Mouse (Mus musculus): ENCODE results near the gene Tmcc2.
A peak's percentile ranks its signal among the peaks of the same experiment; 100 is the strongest.

The Tmcc2 gene

DNA sequence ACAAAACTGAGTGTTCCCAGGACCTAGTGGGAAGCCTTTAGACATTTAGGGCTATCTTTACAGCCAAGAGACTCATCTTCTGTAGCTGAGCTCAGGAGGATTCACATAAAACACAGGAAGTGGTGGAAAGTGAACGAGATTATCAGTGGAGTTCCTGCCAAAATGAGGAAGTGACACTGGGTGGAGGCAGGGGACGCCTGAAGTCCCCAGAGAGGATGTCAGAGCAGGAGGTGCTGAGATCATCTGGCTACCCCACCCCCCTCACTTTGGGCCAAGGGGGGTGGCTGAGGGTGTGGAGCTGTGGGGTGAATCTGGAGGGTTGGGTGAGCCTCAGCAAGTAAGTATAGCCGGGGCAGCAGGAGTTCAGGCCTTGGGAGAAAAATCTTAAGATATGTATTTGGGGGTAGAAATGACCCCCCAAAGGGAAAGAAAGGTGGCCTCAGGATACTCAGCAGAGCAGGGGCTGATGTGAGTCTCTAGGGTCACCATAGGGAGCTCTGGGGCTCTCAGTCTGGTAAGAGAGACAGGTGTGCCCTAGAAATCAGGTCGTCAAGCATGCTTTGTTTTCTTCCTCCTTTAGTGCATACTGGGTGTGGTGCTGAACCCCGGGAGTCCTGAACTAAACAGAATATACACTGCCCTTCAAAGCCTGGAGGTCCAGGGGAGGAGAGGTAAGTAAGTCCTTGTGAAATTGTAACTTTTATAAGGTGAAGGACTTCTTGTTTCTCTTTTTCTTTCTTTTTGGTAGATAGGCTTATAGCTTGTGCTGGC, 49.2 kb downstream of the Tmcc2 start:
- DNase-seq (ENCODE audit: low read depth) = peak; percentile 92

DNA sequence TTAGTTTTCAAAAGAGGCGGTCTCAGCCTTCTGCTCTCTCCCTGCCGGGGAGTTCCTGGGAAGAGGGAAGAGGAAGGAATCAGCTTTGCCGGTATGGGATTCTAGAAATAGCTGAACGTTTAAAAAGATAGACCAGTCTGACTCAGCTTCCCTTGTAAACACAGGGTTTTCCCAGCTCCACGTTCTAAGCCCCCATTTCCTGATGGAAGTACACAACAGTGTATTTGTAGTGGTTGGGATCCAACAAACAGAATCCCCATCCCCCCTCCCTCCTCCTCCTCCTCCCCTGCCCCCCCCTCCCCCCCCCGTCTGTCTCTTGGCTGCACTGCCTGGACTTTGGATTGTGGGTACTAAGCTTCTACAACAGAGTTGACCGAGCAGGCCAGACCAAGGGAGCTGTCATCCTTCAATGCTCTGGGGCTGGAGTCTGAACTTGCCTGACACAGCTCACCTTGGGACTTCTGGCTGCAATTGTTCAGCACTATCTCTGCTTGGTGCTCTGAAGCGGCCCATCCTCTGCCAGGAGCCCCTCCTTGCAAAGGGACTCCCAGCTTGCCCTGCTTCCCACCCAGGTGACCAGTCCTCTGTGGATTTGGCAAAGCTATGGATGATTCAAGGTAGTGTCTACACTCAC, 52.9 kb downstream of the Tmcc2 start:
- no peak for DNase-seq (ENCODE audit: low read depth)

DNA sequence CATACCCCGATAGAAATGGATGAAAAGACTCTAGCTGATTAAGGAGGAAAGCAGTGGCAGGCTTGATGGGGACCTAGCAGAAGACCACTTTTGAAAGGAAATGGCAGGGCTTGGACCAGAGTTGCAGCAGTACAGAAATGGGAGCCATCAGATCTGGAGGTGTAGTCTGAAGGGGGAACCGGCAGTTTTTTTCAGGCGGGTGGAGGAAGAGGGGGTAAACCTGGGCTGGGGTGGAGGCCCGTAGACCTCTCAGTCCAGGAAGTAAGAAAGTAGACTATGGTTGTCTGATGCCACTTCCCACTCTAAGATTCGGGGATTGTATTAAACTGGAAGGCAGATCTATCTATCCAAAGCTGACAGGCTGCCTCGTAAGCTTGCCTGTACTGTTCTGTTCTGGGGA, 54.2 kb downstream of the Tmcc2 start:
- DNase-seq (ENCODE audit: low read depth) = no peak

GRCm38 (mm10) chr1:132335378-132335965, 55.6 kb downstream of the Tmcc2 start:
- no peak for DNase-seq (ENCODE audit: low read depth)

DNA sequence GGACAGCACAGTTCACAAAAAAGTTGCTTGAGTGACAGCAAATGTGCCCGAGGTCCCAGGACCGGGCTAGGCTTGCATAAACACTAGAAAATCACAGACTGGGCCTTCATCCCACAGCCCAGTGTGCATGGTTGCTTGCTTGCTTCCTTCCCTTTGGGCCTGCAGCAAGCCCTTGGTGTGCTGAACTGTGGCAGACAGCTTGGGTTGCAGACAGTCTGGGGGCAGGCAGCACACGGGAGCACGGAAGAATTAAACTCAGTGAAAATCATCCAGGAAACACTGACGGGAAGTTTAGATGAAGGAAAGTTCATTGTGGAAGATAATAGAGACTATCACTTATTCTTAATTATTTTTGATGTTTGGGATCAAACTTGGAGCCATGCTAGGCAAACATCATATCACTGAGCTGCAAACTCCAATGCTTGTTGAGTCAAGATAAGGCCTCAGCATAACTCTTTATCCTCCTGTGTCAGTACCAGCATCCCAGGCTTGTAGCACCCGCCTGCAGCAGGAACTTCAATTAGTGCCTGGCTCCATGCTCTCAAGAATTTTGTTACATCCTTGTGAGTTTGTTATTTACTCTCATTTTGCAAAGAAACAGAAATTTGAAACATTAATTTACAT, 56.8 kb downstream of the Tmcc2 start:
- DNase-seq (ENCODE audit: low read depth) = no peak

DNA sequence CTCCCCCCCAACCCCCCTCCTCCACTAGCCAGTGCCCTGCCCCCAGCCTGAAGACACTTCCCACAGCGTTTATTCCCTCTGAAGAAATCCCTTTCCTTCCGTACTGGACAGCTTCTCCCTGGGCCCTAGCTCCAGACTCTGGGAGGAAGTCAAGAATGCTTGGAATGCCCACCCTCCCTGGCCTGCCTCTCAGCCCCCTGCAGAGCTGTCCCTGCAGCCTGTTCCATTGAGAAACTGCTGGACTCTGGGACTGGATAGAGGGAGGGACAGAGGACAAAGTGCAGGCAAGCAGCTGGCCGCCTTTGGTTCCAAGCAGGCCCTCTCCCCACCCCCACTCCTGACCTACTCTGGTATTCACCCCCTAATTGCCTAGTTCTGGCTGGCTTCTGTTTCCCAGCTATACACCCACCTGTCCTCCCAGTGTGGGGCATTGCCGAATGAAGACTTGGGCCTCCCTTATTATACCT, 57.4 kb downstream of the Tmcc2 start:
- no peak for DNase-seq (ENCODE audit: low read depth)

DNA sequence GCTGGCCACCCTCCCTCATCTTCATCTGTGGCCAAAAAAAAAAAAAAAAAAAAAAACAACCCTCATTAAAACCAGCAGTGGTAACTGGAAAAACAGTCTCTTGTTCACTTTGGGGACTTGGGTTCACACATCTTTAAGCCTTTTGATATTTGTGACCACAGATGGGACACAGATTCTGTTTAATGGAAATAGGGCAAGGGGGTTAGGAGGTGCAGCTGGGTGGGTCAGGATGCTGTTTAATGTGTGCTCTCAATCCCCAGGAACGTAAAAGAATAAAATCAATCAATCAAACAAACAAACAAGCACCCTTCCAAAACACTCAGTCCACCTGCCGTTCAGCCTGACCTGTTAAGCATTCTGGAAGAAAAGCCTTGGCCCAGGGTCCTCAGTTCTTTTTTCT, 57.9 kb downstream of the Tmcc2 start:
- DNase-seq (ENCODE audit: low read depth) = no peak

GRCm38 (mm10) chr1:132331283-132331682, 59.8 kb downstream of the Tmcc2 start:
- no peak for DNase-seq (ENCODE audit: low read depth)

GRCm38 (mm10) chr1:132330397-132330796, 60.7 kb downstream of the Tmcc2 start:
- DNase-seq (ENCODE audit: low read depth) = no peak

DNA sequence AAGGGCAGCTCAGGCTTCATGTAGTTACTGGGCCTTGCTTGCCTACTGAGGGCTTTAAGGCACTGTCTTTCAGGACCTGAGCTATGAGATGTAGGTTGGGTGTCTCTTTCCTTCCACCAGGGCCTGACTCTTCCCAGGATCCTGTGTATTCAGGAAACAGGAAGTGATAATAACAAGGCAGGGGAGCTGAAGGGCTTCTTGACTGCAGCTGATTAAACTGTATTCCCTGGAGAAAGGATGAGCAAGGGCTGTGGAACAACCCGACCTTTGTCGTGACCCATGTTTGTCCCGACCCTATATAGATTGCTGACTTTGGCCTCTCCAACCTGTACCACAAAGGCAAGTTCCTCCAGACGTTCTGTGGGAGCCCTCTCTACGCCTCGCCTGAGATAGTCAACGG, 61.4 kb downstream of the Tmcc2 start:
- no peak for DNase-seq (ENCODE audit: low read depth)

- DNase-seq (ENCODE audit: low read depth) = no peak
Measured at GRCm38 (mm10) chr1:132328565-132328964, 62.5 kb downstream of the Tmcc2 start.

DNA sequence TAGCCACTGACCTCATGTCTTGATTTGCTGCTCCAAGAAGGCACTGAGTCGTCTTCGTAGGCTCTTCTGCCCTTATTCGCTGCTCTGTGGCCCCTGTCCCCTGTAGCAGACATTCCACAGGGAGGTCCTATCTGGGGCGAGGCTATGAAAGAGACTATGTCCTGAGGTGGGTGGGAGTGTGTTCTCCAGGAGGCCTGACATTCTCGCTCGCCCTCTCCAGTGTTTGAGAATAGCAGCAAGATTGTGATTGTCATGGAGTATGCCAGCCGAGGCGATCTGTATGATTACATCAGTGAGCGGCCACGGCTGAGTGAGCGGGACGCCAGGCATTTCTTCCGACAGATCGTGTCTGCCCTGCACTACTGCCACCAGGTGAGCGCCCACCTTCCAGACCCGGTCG, 63.6 kb downstream of the Tmcc2 start:
- no peak for DNase-seq (ENCODE audit: low read depth)

GRCm38 (mm10) chr1:132326777-132327176, 64.3 kb downstream of the Tmcc2 start:
- DNase-seq (ENCODE audit: low read depth) = peak; percentile 29

- no peak for DNase-seq (ENCODE audit: low read depth)
Measured at GRCm38 (mm10) chr1:132322711-132323542, 68.2 kb downstream of the Tmcc2 start.

DNA sequence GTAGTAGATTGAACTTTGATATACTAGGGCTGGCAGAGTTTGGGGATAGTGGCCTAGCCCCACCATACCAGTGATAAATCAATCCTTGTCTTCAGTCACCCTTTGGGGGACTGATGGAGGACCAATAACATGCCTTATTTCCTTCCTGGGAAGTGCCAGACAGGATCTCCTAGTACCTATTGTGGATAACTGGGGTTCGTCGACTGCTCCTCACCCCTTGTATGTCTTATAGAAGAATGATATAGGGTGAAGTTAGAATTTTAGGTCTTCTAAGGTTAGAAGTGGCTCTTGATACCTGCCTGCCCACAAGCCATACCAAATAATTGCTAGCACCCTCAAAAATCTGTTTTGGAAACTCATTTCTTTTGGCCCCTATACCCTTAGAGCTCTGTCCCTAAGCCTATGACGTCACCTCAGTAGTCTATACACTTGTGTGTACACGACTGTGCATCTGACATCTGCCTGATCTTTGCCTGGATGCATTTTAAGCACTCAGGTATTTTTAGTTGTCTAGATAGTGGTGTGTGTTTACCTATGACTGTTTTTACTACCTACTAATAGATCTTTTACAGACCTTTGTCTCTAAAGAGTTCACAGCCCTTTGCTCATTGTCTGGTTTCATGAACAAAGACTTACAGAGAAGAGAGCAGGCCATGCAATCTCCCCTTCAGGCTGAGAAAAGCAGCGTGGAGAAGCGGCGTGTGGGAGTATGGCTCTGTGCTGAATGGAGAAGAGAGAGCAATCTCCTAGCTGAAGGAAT, 69.1 kb downstream of the Tmcc2 start:
- no peak for DNase-seq (ENCODE audit: low read depth)

GRCm38 (mm10) chr1:132319242-132319641, 71.8 kb downstream of the Tmcc2 start:
- peak; percentile 95 for DNase-seq (ENCODE audit: low read depth)

GRCm38 (mm10) chr1:132317894-132318863, 72.9 kb downstream of the Tmcc2 start:
- DNase-seq (ENCODE audit: low read depth) = peak; percentile 95

DNA sequence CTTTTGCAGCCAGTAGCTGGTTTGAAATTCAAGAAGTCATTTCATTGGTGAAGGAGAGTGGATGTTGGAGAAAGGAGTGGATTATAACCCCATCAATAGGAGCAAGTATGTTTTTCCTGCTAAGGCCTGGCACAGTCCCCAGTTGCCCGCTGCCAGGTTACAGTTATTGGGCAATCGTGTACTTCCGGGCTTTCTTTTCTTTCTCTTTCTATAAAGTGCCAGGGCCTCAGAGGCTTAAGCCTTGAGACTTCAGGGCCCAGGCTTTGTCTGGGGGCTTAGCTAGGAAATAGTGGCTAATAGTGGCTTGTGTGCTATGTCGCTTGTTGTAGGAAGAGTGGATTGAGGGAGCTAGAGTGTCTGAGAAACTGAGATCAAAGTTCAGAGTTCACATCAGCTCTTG, 73.7 kb downstream of the Tmcc2 start:
- DNase-seq (ENCODE audit: low read depth) = peak; percentile 86

GRCm38 (mm10) chr1:132316625-132316994, 74.5 kb downstream of the Tmcc2 start:
- DNase-seq (ENCODE audit: low read depth) = no peak
